Mouse (Mus musculus) cerebellum, adult 11 months (tissue): ENCODE results near the gene Shisa7.
"Not testable (repeated sequence)": the region's sequence is repeated elsewhere in the genome, so short reads cannot be mapped to it uniquely, and the experiment has no call there.

ENCODE experiments used
- DNase-seq: peaks from one replicate; pipeline ENCODE4 v3.0.0; 2022

Shisa7 gene

GRCm38 (mm10) chr7:4844245-4844916, at the start of gene Shisa7:
Shisa7 (minus strand) TSS chr7:4844696.
- DNase-seq = no peak

DNA sequence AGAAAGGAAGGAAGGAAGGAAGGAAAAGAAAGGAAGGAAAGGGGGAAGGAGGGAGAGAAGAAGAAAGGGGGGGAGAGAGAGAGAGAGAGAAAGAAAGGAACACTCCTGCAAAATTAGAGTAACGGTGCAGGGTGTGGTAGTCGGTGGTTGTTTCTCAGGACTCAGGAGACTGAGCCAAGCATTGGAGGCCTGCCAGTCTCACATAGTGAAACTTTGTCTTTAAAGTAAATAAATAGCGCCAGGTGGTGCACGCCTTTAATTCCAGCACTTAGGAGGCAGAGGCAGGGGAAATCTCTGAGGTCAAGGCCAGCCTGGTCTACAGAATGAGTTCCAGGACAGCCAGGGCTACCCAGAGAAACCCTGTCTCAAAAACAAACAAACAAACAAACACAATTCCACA, 42.2 kb upstream of the Shisa7 start:
- DNase-seq = no peak

DNA sequence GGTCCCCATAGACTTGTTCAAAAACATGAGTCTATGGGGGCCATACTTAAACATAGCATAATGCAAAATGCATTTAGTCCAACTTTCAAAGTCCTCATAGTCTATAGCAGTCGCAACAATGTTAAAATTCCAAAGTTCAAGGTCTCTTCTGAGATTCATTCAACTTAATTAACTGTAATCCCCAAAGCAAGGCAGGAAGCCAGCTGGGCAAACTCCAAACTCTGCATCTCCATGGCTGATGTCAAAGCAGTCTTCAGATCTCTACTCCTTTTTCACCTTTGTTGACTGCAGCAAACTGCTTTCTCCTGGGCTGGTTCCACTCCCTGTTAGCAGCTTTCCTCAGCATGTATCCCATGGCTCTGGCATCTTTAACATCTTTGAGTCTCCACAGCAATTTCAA, 34.5 kb upstream of the Shisa7 start:
- DNase-seq = not testable (repeated sequence)

DNA sequence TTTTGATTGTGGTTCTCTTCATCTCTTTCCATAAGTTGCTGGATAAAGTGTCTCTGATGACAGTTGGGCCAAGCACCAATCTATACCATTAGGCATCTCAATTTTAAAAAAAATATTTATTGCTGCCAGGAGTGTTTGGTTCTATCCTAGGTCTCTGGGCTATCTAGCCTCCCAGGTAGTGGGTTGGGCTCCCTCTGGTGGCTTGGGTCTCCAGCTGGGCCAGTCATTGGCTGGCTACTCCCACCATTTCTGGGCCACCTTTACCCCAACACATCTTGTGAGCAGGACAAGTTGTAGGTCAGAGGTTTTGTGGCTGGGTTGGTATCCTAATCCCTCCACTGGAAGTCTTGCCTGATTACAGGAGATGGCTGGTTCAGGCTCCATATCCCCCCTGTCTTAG, 33.7 kb upstream of the Shisa7 start:
- DNase-seq = no peak

DNA sequence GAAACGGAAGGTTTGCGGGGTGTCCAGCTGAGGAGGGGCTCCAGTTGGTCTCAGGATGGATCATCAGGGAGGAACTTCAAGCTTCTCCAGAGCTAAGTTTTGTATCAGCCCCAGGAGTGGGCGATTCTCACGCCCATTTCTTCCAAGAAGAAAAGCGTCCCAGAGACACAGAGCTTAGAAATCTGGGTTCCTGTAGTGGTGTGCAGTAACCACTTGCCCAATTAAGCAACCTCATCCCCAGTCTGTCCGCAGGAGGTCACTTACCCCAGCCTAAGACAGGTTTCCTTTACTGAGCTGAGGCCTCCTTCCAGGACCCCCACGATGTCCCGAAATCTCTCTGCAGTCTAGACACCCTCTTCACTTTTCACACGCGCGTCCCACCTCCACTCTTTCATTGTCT, 32.7 kb upstream of the Shisa7 start:
- no peak for DNase-seq

GRCm38 (mm10) chr7:4876753-4877221, 32.3 kb upstream of the Shisa7 start, which contains the start of gene Isoc2a:
Isoc2a (plus strand) TSS chr7:4877153.
- peak; percentile 86 for DNase-seq

GRCm38 (mm10) chr7:4870133-4870532, 25.6 kb upstream of the Shisa7 start, which contains the start of gene Isoc2b:
Isoc2b (minus strand) TSS chr7:4870258.
- DNase-seq = no peak

GRCm38 (mm10) chr7:4866631-4867180, 22.2 kb upstream of the Shisa7 start:
- DNase-seq = no peak

- peak; percentile 95 for DNase-seq
Observed at GRCm38 (mm10) chr7:4865579-4866493, 21.3 kb upstream of the Shisa7 start.

DNA sequence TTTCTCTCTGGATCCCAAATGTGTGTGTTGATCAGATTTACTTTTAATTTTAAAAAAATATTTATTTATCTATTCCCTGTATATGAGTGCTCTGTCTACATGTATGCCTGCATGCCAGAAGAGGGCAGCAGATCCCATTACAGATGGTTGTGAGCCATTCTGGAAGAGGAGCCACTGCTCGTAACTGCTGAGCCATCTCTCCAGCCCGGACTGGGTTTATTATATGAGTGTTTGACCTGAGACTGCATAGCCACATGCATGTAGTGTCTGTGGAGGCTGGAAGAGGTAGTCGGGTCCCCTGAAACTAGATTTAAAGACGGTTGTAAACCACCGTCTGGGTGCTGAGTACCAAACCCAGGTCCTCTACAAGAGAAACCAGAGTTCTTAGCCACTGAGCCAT, 20.6 kb upstream of the Shisa7 start:
- DNase-seq = no peak

DNA sequence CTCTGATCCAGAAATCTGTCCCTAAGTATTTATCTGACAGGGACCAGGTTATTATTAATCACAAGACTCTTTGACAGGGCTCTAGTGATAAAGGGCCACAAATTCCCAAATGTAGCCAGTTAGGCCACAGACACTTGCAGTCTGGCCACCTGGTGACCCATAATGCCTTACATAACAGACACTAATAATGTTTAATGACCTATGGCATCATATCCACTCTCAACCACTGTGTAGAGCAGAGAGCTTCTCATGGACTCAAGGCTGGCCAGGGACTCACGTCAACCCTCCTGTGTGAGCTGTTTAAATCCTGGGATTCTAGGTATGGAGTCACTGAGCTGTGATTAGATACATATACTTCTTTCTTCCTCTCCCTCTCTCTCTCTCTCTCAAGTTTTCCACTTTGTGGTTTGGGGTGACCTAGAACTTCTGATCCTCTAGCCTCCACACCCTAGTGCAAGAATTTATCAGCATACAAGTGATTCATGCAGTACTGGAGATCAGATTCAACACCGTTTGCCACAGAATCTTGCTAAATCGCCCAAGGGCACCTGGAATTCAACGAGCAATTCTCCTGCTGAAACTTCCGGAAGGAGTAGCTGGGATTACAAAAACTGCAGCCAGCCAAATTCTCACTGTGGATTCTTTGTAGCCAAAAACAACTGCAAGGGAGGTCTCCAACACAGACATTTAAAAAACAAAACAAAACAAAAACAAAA, 19.8 kb upstream of the Shisa7 start:
- no peak for DNase-seq

DNA sequence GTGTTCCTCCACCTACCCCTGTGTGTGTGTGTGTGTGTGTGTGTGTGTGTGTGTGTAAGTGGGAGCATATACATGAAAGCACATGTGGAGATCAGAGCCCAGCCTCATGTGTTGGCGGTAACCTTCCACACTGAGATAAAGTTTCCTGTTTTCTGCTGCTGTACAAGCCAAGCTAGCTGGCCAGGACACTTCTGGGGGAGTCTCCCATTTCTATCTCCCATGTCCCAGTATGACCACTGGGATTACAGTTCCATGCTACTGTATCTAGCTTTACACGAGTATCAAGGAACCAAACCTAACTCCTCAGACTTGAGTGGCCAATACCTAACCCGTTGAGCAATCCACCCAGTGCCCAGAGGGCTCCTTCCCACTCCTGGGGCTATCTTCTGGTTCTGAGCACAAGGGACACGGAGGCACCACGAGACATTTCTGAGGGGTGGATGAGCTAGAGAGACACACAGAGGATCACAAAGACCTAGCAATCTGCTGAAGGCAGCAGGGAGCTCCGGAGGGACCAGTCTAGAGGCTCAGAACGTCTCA, 19.1 kb upstream of the Shisa7 start:
- DNase-seq = no peak

DNA sequence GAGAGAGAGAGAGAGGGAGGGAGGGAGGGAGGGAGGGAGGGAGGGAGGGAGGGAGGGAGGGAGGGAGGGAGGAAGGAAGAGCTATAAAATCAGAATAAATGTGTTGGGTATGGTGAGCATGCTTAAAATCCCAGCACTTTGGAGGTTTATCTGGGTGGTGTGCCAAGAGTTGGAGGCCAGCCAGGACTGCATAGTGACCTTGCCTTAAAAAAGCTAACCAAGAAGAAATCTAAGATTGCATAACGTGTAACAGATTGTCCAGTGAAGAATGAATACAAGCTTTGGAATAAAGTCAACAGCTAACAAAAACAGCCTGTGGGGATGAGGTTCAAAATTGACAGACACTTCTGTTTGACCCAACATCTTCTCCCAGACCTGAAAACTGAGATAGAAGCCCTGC, 18.5 kb upstream of the Shisa7 start:
- no peak for DNase-seq

DNA sequence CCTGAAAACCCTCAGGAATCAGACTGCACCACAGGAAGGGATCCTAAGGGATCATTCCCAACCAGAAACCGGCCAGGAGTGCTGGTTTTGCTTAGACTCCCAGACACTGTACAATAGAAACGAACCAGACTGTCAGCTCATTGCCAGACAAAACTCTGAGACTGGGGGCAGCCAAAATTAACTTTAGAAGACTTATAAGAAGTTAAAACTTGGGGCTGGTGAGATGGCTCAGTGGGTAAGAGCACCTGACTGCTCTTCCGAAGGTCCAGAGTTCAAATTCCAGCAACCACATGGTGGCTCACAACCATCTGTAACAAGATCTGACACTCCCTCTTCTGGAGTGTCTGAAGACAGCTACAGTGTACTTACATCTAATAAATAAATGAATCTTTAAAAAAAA, 16.4 kb upstream of the Shisa7 start:
- DNase-seq = not testable (repeated sequence)

- no peak for DNase-seq
Observed at GRCm38 (mm10) chr7:4859418-4859978, 15.0 kb upstream of the Shisa7 start.

GRCm38 (mm10) chr7:4857321-4857720, 12.8 kb upstream of the Shisa7 start:
- no peak for DNase-seq

DNA sequence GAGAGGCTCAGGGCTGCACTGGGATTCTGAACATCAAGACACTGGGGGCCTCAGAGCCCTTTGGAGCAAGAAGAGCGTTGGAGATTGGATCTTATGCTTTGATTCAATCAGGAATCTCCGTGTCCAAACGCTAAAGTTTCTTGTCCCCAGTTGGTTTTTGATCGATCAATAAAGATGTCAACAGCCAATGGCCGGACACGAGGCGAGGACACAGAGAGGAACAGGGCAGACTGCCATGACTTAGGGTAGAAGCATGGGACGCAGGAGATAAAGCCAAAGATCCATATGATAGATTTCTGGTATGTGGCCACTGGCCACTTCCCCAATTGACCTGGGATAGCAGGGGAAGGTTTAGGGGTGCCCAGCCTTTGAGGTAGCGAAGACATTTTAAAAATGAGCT, 12.0 kb upstream of the Shisa7 start:
- no peak for DNase-seq

DNA sequence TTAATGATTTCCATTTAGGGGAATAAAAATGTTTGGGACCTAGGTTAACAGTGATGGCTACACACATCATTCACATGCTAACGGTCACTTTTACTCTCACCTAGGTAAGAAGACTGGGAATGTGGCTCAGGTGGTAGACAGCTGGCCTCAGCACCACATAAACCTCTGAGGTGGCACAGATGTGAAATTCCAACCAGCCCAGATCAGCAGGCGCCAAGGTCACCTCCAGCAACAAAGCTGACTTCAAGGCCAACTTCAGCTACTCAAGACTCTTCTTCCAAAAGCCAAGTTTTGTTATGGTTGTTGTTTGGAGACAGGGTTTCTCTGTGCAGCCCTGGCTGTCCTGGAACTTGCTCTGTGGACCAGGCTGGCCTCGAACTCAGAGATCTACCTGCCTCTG, 9.1 kb upstream of the Shisa7 start:
- no peak for DNase-seq

DNA sequence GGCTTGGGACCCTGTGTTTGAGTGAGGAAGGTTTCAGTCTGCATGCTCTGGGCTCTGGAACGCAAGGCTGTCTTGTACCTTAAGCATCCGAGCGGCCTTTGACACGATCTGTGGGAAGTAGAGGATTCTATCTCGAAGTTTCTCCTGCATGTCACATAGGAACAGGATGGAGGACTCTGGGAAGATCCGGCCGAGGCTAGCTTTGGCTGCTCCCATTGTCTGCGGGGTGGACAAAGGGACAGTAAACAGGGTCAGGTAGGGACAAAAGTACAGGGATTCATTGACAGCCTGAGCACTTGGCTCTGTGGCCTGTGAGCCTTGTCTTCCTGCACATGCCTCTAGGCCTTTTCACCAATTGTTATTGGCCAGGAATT, 6.8 kb upstream of the Shisa7 start:
- DNase-seq = no peak

- no peak for DNase-seq
Observed at GRCm38 (mm10) chr7:4850621-4851314, 6.3 kb upstream of the Shisa7 start.

- no peak for DNase-seq
Observed at GRCm38 (mm10) chr7:4849372-4849771, 4.9 kb upstream of the Shisa7 start.

- peak; percentile 68 for DNase-seq
Observed at GRCm38 (mm10) chr7:4844917-4845309, 417 bp upstream of the Shisa7 start.
